Mouse (Mus musculus): Measurements from ENCODE around the gene Chrm3.
A peak's percentile ranks its signal among the peaks of the same experiment; 100 is the strongest.
"Not testable (repeated sequence)": the region's sequence is repeated elsewhere in the genome, so short reads cannot be mapped to it uniquely, and the experiment has no call there.

The Chrm3 gene

GRCm38 (mm10) chr13:10360777-10361176 is at the start of gene Chrm3:
Gene Chrm3, minus strand, starts transcription at chr13:10360847.
- DNase-seq, result peak; percentile 57 to 64

GRCm38 (mm10) chr13:10394364-10394763 is 33.7 kb upstream of the Chrm3 start:
- no peak for DNase-seq

- not testable (repeated sequence) for DNase-seq
Observed at GRCm38 (mm10) chr13:10375487-10375886, 14.8 kb upstream of the Chrm3 start.

- peak; percentile 32 to 39 for DNase-seq
Observed at GRCm38 (mm10) chr13:10360199-10360694, 400 bp downstream of the Chrm3 start.

GRCm38 (mm10) chr13:10359516-10360198 is 990 bp downstream of the Chrm3 start:
- DNase-seq, result peak; percentile 8 to 11

GRCm38 (mm10) chr13:10355796-10356195 is 4.9 kb downstream of the Chrm3 start:
- DNase-seq, result no peak

- DNase-seq, result no peak
Observed at GRCm38 (mm10) chr13:10354885-10355575, 5.6 kb downstream of the Chrm3 start.

GRCm38 (mm10) chr13:10352141-10352540 is 8.5 kb downstream of the Chrm3 start:
- DNase-seq, result no peak

- no peak for DNase-seq
Observed at GRCm38 (mm10) chr13:10344362-10344761, 16.3 kb downstream of the Chrm3 start.

GRCm38 (mm10) chr13:10335558-10335957 is 25.1 kb downstream of the Chrm3 start:
- no peak for DNase-seq

- no peak for DNase-seq
Observed at GRCm38 (mm10) chr13:10332762-10333161, 27.9 kb downstream of the Chrm3 start.

GRCm38 (mm10) chr13:10309811-10310210 is 50.8 kb downstream of the Chrm3 start:
- DNase-seq, result no peak

GRCm38 (mm10) chr13:10295160-10295559 is 65.5 kb downstream of the Chrm3 start:
- no peak for DNase-seq

GRCm38 (mm10) chr13:10284331-10284730 is 76.3 kb downstream of the Chrm3 start:
- DNase-seq, result no peak

- DNase-seq, result no peak
Observed at GRCm38 (mm10) chr13:10274907-10275306, 85.7 kb downstream of the Chrm3 start.

- DNase-seq, result no peak
Observed at GRCm38 (mm10) chr13:10263784-10264183, 96.9 kb downstream of the Chrm3 start.

GRCm38 (mm10) chr13:10253049-10253448 is 107.6 kb downstream of the Chrm3 start:
- DNase-seq, result no peak

GRCm38 (mm10) chr13:10251499-10252179 is 109.0 kb downstream of the Chrm3 start:
- no peak for DNase-seq

GRCm38 (mm10) chr13:10244243-10244998 is 116.2 kb downstream of the Chrm3 start:
- DNase-seq, result no peak

- no peak for DNase-seq
Observed at GRCm38 (mm10) chr13:10240238-10240637, 120.4 kb downstream of the Chrm3 start.

GRCm38 (mm10) chr13:10239825-10240224 is 120.8 kb downstream of the Chrm3 start:
- DNase-seq, result no peak

- DNase-seq, result no peak
Observed at GRCm38 (mm10) chr13:10237616-10238015, 123.0 kb downstream of the Chrm3 start.

GRCm38 (mm10) chr13:10236279-10236678 is 124.4 kb downstream of the Chrm3 start:
- DNase-seq, result peak; percentile 7 to 21

Measured in cerebellum, postnatal 36 days (tissue).